Mouse (Mus musculus) thymus, adult 2 months (tissue): ENCODE data around the gene Rbfox2.

Experiments used
- CTCF ChIP-seq: fragments of 200-500 bp; IDR thresholded peaks from 2 replicates; pipeline ENCODE4 v1.5.1; 2012; ENCODE audit warnings: mild to moderate bottlenecking, control low read depth, low read length, moderate library complexity, borderline replicate concordance; ENCODE audit not compliant: control insufficient read depth, poor library complexity, insufficient read depth; ENCODE audit errors: extremely low read depth
- POLR2A ChIP-seq: fragments of 200-500 bp; IDR thresholded peaks from 2 replicates; pipeline ENCODE4 v1.6.1; 2012; ENCODE audit warnings: mild to moderate bottlenecking, low read length, control low read depth, moderate library complexity; ENCODE audit not compliant: control insufficient read depth, poor library complexity, insufficient read depth; ENCODE audit errors: extremely low read depth

GRCm38 (mm10) chr15:77196001-77196400 lies 110.8 kb downstream of the Rbfox2 start:
- TF ChIP-seq CTCF (no peak), POLR2A (no peak)
